Mouse (Mus musculus) right cerebral cortex, postnatal 25 days (tissue): ENCODE measurements at regions not wholly inside any gene's neighbourhood (a gene's known extent, or its start where the extent isn't known, plus 50 kb on each side); places are given as distances from the start of the nearest gene placed in this dataset.
"Not testable (repeated sequence)": the region's sequence is repeated elsewhere in the genome, so short reads cannot be mapped to it uniquely, and the experiment has no call there.

ENCODE experiments used
- DNase-seq: peaks from one replicate; pipeline ENCODE4 v3.0.0; 2022

- DNase-seq, result no peak
Observed at GRCm38 (mm10) chr5:97330074-97330473, 62.1 kb downstream of the Naa11 start.

GRCm38 (mm10) chr5:97325831-97326230 lies 66.3 kb downstream of the Naa11 start:
- DNase-seq, result no peak

- no peak for DNase-seq
Observed at GRCm38 (mm10) chr5:97323873-97324272, 68.3 kb downstream of the Naa11 start.

GRCm38 (mm10) chr5:97319816-97320487 lies 72.2 kb downstream of the Naa11 start:
- DNase-seq, result no peak

- no peak for DNase-seq
Observed at GRCm38 (mm10) chr5:97306902-97307301, 85.3 kb downstream of the Naa11 start.

- DNase-seq, result no peak
Observed at GRCm38 (mm10) chr5:97304921-97305320, 87.3 kb downstream of the Naa11 start.

GRCm38 (mm10) chr5:97301621-97302020 lies 90.6 kb downstream of the Naa11 start:
- no peak for DNase-seq

GRCm38 (mm10) chr5:97300861-97301260 lies 91.3 kb downstream of the Naa11 start:
- DNase-seq, result peak; percentile 59

GRCm38 (mm10) chr5:97300114-97300840 lies 91.9 kb downstream of the Naa11 start:
- DNase-seq, result no peak

GRCm38 (mm10) chr5:97299631-97300030 lies 92.5 kb downstream of the Naa11 start:
- no peak for DNase-seq

GRCm38 (mm10) chr5:97296213-97296612 lies 96.0 kb downstream of the Naa11 start:
- no peak for DNase-seq

- DNase-seq, result no peak
Observed at GRCm38 (mm10) chr5:97290166-97290681, 102.0 kb downstream of the Naa11 start.

GRCm38 (mm10) chr5:97289401-97290165 lies 102.6 kb downstream of the Naa11 start:
- peak; percentile 35 for DNase-seq

GRCm38 (mm10) chr5:97279455-97279854 lies 112.7 kb downstream of the Naa11 start:
- no peak for DNase-seq

- DNase-seq, result peak; percentile 15
Observed at GRCm38 (mm10) chr5:97277795-97278572, 114.2 kb downstream of the Naa11 start.

- DNase-seq, result no peak
Observed at GRCm38 (mm10) chr5:97276724-97277123, 115.5 kb downstream of the Naa11 start.

GRCm38 (mm10) chr5:97264666-97265065 lies 127.5 kb downstream of the Naa11 start:
- DNase-seq, result not testable (repeated sequence)

- no peak for DNase-seq
Observed at GRCm38 (mm10) chr5:97257106-97257505, 135.1 kb downstream of the Naa11 start.

GRCm38 (mm10) chr5:97256445-97257060 lies 135.6 kb downstream of the Naa11 start:
- DNase-seq, result no peak

- DNase-seq, result no peak
Observed at GRCm38 (mm10) chr5:97236930-97237329, 125.5 kb upstream of the Paqr3 start.

GRCm38 (mm10) chr5:97226425-97226824 lies 115.0 kb upstream of the Paqr3 start:
- DNase-seq, result no peak

GRCm38 (mm10) chr5:97223238-97223857 lies 112.0 kb upstream of the Paqr3 start:
- peak; percentile 6 for DNase-seq
